Mouse (Mus musculus): Measurements from ENCODE around the gene Nipsnap1.

Nipsnap1 gene

DNA sequence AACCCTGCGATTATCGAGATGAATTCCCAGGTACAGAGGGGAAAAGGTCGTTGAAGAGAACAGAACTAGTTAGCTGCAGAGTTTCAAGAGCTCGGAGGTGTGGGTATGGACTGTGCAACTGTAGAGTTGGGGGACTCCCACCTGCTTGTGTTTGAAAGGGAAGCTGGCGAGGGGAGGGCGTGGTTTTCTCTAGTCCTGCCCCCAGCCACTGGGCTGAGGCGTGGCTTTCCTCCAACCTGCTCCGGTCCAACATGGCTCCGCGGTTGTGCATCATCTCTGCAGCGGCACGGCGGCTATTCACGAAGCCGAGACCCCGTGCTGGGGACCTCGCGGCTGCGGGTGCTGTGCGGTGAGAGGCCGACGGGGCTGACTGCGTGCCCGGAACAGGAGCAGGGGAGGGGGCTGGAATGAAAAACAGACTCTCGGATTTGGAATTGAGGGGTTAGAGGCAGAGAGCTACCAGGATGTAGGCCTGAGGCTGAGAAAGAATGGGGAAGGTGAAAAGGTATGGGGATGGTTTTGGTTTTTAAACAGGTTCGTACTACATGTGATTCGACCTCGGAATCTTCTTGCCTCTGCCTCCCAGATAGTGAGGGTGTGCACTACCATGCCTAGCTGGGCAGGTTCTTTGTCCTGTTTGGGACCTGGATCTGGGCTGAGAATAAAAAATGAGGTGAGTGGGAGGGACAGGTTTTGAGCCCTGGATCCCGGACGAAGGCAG, at the start of gene Nipsnap1:
Gene Nipsnap1 (plus strand): TSS at position 197 of the 721 bp plus-strand sequence.
- DNase-seq: peak; percentile 69

DNA sequence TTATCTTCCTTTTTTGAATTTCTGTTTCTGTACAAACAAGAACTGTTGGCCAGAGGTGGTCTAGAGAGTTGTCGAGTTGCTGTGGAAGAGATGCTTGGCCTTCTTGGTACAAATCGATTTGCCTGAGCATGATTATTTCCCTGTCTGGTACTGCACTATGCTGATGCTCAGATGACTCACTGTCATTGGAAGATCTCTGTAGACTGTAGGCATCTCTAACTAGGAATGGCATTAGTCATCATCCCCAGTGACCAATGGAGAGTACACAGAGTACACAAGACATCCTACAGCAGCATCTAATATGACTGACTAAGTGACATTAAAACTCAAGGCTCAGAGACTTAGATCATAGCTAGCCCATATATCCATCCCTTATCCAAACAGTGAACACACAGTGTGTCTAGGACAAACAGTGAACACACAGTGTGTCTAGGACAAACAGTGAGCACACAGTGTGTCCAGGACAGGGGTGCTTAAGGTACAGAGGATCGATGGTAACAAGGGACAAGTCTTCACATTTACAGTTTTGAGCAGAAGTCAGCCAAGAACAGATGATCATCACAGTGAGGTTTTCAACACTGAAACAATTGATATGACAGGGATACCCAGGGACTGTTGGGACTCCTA, 47.5 kb upstream of the Nipsnap1 start:
- DNase-seq: no peak

DNA sequence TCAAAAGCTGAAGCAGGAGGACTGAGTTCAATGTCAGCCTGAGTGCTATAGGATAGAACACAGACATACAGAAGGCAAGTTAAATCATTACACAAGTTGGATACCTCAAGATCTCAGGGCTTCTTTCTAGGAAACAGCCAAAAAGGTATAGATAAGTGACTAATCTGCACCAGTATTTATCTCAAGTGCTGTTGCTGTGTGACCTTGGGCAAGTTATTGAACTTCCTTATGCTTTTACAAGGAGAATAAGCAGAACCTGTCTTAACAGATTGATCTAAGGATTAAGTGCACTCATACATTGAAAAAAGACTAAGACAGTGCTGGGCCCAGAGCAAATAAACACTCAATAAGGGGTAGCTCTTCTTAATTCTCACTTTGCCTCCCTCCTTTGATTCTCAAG, 46.4 kb upstream of the Nipsnap1 start:
- DNase-seq: no peak

DNA sequence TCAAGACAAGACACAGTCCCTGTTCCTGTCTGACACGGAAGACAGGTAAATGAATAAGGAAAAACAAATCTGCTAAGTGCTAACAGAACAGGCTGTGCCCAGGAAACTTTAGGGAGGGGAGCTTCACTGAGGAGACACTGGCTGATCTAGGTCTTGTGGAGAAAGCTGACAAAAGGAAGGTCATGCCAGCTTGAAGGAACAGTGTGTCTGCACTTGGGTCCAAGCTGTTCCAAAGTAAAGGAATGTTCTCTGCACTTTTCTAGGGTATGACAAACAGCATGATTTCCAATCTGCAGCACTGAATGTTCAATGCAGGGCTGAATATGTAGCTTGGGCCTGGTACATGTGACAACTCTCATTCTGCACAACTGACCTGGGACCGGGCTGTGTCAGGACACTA, 45.8 kb upstream of the Nipsnap1 start:
- DNase-seq: no peak

DNA sequence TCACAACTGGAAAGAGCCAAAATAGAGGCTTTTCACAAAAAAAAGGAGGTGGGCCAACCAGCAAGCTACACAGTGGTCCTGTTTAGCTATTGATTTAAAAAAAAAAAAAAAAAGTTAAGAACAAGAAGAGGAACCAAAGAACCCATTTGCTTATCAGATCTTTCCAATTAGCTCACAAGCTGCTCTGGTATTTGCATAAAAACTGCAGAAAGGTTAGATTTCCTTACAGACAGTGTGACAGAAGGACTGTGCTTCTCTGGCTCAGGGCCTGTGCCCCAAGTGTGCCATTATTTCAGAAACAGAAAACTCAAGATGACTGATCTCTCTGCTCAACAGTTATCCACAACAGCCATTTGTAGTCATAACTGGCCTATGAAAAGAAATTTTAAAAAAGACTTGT, 42.7 kb upstream of the Nipsnap1 start:
- no peak for DNase-seq

DNA sequence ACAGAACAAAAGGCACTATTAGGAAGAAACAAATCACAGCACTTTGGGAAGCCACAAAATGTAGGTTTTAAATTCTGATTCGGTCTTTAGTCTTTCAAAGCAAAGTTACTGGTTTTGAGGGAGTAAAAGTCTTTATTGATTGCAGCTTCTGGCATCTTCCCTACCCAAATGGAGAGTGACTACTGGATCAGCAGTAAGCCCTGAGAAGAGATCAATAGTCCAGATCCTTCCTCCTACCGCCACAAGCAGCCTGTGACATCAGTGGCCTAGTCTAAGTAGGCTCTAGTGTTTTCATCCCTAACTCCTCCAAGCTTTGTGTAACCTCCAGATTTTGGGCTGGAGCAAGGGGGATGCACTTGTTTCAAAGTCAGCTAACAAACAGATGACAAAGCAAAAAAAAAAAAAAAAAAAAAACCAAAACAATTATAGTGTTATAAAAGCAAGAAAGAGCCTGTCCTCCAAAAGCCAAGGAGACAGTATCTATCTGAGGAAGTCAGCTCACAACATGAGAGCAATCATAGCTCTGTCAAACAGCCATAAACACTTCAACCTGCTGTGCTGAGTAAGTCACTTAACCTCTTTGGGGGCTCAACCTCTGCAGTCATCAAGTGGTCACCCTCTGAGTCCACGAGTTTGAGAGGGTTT, 40.3 kb upstream of the Nipsnap1 start:
- DNase-seq: no peak

DNA sequence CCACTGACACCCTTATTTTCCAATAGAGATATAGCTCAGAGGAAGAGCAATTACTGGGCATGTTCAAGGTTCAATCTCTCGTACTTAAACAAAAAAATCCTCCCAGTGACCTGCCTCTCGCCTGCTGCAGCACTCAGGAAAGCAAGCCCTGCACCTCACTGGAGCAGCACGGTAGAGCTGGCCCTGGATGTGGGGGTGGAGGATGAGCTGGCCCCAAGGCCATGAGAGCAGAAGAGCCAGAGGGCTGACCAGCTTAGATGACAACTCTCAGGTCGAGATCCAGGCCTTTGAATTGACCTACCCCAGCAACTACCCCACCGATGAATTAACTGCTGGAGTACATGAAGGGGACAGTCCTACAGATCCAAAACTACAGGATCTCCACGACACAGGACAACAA, 38.3 kb upstream of the Nipsnap1 start:
- DNase-seq: no peak

DNA sequence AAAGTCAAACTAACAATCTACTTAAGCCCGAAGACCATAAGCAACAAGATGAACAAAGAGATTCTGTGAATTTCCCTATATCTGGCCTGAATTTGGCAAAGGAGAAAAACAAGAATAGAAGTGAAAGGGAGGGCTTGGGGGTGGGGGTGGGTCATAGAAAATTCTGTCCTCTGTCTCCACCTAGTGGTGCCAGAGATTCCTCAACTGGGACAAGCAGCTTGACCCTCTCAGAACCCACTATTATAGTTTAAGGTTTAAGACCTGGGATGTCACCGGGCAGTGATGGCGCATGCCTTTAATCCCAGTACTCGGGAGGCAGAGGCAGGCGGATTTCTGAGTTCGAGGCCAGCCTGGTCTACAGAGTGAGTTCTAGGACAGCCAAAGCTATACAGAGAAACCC, 37.0 kb upstream of the Nipsnap1 start:
- peak; percentile 64 for DNase-seq

DNA sequence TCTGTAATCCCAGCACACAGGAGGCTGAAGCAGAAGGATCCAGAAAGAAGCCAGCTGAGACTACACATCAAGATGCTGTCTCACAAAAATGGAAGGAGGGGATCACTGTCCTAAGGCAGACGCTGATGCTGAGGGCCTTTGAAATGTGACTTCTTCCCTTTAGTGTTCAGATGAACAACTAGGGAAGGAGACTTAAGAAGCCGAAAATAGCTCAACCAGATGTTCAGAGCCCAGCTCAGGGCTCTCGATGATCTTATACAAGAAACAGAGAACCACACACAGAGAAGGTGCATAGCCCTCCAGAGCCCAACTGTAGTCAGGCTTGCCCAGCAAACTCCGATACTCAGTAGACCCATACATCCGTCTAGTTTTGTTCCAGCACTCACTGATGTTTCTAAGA, 36.4 kb upstream of the Nipsnap1 start:
- DNase-seq: no peak

DNA sequence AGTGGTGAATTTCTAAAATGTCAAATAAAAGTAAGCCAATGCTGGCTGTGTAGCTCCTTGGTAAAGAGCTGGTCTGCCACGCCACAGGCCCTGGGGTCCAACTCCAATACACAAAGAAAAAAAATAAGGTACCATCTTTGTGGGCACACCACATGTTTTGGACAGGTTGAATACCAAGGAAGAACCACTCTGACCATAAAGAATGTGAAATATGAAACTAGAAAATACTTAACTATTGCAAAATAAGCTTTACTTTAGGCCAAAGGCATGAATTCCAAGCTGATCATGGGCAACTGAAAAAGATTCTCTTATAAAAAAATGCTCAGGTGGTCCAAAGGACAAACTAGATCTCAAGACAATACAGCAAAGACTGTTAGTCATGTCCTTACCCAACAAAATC, 35.5 kb upstream of the Nipsnap1 start:
- no peak for DNase-seq

DNA sequence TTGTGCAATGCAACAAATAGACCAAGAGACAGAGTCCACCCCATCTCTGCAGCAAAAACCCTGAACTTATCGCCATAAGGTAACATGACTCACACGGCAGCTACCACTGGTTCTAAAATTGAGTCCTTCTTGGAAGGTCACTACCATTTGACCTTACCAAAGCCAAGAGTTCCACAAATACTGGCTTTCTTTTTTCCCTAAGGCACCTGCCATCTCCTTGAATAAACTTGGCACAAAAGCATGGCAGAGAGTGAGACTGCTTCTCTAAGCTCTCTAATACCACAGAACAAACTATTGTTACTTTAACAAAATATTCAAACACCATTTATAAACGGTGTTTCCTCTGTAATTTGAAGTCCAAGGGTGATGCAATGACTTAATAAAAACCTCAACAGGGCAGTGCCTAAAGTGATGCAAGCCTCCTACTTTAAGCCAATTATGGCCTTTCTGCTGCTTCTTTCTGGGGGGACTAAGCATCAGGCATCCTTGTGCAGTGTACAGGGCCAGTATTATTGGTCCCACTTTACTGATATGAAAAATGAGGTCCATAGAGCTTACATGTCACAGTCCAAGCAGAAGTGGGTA, 32.7 kb upstream of the Nipsnap1 start:
- DNase-seq: no peak

DNA sequence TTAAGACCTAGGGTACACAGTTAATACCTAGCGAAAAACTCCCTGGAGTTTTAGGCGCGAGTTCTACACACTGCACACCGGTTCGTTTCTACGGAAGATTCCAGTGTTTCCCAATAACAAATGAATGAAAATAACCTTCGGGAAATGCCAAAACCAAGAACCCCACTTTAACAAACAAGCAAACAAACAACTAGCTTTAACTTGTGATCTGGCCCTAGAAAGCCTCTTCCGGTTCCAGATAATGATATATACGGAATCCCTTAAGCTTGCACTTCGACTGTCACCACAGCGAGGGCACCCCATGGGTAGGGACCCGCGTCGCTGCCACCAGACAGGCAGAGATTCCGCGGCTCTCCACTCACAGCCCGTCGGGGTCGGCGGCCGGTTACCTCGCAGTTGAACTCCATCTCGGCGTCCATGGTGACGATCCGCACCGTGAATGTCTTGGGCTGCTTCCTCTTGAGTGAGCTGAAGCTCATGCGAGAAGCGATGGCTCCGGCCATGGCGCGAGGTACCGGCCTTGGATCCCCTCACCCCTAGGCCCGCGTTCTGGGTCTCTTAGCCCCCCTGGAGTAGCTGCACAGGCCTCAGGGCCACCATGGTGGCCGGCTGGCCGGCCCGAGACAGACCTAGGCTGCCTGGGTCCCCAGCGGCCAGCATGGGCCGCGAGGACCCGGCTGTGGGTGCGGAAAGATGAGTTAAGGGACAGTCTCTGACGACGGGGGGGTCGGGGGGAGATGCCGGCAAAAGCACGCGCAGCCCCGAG, 25.1 kb upstream of the Nipsnap1 start:
- DNase-seq: peak; percentile 46

DNA sequence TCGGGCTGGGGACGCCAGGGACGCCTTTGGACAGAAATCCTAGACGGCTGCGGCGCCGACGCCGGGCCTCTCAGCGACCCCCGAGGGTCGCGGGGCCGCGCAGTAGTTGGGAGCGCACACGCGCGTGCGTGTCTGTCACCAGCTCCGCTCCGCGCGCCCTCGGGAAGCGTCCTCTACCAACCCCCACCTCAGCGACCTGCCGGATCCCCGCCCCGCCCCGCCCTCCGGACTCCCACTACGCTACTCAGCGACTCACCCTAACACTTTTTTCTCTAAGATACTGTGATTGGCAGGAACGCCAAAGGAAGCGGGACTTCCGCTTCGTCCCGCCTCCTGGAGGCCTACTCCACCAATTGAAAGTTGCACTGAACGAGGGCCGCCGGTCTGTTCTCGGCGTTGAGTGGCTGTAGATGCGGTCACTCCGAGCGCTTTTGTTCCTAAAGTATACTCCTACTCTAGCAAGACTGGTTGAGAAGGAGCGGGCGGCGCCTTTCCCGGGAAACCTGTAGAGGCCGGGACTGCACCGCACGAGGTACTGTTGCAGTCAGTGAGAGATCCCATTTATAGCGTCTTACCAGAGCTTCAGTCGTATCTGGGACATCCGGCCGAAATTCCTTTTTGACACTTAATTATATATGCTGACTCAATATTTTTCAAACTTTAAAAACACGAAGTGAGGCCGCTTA, 24.4 kb upstream of the Nipsnap1 start, which contains the start of gene Nf2:
Gene Nf2 (minus strand): TSS at position 279 of the 686 bp plus-strand sequence.
- peak; percentile 96 for DNase-seq

DNA sequence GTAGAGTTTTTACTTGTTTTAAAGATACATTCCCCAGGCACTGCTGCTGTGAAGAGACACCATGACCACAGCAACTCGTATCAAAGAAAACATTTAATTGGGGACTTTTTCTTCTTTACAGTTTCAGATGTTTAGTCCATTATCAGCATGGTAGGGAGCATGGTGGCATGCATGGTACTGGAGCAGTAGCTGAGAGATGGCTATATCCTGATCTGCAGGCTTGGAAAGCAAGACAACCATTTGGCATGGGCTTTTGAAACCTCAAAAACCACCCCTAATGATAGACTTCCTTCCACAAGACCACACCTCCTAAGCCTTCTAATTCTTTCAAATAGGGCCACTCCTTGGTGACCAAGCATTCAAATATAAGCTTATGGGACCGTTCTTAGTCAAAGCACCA, 23.3 kb upstream of the Nipsnap1 start:
- DNase-seq: no peak

DNA sequence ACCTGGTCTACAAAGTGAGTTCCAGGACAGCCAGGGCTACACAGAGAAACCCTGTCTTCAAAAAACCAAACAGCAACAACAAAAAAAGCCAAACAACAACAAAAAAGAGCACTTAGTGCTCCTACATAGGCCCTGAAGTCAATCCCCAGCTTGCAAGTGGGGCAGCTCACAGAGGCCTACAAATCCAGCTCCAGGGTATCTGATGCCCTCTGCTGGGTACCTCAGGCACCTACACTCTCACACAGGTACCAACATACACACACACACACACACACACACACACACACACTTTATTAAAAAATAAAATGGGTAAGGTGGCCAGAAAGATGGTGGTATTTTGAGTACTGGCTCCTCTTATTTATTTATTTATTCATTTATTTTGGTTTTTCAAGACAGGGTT, 20.7 kb upstream of the Nipsnap1 start:
- DNase-seq: no peak

DNA sequence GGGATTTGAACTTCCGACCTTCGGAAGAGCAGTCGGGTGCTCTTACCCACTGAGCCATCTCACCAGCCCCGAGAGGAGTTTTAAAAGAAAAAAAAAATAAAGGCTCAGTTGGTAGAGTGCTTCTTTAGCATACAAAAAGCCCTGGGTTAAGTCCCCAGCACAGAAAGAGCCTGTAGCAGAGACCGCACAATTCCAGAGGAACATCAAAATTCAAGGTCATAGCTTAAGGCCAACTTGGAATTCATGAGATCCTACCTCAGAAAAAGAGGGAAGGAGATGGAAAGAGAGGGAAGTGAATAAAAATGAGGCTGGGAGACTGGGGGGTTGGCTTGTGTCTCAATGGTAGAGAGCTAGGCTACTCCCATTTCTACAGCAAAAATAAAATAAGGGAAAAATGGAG, 19.6 kb upstream of the Nipsnap1 start:
- DNase-seq: no peak

DNA sequence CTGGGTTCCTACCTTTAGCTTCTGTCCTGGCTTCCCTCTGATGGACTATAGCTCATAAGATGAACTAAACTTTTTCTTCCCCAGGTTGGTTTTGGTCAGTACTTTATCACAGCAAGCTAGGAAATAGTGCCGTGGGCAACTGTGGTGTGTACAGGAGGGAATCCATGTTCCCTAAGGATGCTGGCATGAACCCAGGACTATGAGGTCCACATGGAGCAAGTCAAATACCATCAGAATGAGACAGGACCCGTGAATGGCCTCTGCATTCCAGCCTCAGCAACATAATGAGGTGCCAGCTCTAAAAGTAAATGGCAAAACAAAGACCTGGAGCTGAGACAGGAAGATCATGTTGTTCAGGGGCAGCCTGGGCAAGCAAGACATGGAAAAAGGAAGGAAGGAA, 15.3 kb upstream of the Nipsnap1 start:
- no peak for DNase-seq

DNA sequence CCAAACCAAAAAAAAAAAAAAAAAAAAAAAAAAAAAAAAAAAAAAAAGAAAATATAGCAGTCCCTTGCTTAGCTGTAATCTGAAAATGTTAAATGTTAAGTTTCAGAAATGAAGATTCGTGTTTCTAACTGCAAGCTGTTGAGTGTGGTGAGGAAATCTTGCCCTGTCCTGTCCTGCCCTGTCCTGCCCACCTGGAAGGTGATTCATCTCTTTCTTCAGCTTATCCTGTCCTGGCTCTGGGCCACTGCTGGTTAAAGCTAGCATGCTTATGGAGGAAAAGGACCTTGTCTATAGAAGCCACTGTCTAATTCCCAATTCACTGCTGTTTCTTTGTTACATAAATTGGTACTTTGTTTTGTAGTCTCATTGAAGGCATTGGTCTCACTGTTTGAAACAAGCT, 12.8 kb upstream of the Nipsnap1 start:
- DNase-seq: no peak

DNA sequence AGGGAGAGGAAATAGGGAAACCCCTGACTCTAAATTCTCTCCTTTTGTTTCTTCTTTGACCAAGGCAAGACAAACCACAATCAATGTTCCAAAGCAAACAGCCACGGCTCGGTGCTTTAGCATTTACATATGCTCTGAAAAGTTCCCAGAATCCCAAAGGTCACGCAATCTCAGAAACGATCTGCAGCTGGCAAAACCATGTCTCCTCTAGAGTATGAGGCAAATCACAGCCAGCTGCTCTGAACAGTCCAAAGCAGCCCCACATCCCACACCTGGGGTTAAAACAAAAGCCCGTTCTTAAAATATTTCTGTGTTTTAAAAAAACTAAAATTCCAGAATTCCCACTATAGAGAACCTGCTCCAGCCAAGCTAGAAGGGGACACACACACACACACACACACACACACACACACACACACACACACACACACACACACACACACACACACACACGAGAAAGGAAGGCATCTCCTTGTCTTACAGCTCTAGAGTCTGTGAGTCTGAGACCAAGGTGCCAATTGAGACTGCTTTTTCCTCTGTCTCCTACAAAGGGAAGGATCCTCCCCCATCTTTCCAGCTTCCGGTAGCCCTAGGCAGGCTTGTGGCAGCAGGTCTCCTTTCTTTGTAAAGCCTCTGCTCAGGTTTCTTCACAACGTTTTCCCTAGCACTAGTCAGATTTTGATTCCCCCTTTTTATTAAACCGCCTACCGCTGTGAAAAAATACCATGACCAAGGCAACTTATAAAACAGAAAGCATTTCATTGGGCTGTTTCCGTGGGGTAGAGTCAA, 11.7 kb upstream of the Nipsnap1 start:
- no peak for DNase-seq

DNA sequence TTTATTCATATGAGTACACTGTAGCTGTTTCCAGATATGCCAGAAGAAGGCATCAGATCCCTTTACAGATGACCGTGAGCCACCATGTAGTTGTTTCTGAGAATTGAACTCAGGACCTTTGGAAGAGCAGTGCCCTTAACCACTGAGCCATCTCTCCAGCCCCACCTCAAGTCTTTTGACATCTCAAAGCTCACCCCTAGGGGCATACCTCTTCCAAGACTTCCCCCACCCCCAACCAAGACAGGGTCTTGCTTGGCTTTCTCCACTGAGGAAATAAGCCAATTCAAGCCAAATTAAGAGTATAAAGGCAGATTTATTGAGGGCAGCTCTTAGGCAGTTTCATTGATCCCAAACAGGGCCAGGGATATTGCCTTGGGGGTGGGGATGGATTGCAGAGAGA, 11.0 kb upstream of the Nipsnap1 start:
- DNase-seq: no peak

DNA sequence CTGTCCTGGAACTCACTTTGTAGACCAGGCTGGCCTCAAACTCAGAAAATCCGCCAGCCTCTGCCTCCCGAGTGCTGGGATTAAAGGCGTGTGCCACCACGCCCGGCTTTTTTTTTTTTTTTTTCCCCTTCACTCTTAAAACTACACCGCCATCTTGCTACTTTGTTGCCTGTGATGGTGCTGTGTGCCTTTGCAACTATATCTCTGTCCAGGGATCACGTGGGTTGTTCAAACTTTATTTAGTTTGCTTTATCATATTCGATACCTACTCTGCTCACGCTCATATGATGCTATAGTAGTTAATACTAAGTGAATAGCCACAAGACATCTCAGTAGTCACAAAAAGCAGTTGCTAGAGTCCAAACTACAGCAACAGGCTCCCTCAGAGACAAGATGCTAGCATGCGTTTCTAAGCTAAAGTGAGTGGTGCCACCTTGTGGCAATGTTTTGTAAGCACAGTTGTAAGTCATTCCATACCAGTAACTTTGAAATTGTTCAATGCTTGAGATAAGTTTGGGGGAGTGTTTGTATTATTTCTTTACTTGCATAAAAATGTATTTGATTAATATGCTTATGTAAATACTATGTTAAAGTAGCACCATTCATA, 8.0 kb upstream of the Nipsnap1 start:
- DNase-seq: peak; percentile 79
